Mouse (Mus musculus) limb, embryonic 11.5 days (tissue): ENCODE measurements at regions not wholly inside any gene's neighbourhood (a gene's known extent, or its start where the extent isn't known, plus 50 kb on each side); places are given as distances from the start of the nearest gene placed in this dataset.

ENCODE experiments used
- ATAC-seq: fragments of 200-750 bp; cut with Nextera tagmentation; 2 replicates; pipeline ENCODE4 v1.8.0; 2017; ENCODE audit warnings: low read depth; ENCODE audit not compliant: insufficient number of reproducible peaks, low FRiP score, low TSS enrichment
- DNase-seq: peaks from one replicate; pipeline ENCODE4 v3.0.0-alpha.2; 2015; ENCODE audit warnings: low spot score
- H3K27ac ChIP-seq: fragments of 300-500 bp; sonication (generic); replicated peaks from 2 replicates; pipeline ENCODE4 v1.5.1; 2014; ENCODE audit warnings: low read depth, mild to moderate bottlenecking, low read length
- H3K27me3 ChIP-seq: fragments of 300-500 bp; sonication (generic); 2 replicates; pipeline ENCODE4 v1.6.1; 2014; ENCODE audit warnings: mild to moderate bottlenecking, low read length, mixed read lengths; ENCODE audit not compliant: control insufficient read depth, insufficient read depth
- H3K36me3 ChIP-seq: fragments of 300-500 bp; sonication (generic); 2 replicates; pipeline ENCODE4 v1.6.1; 2014; ENCODE audit warnings: mild to moderate bottlenecking, low read length, moderate library complexity, mixed read lengths; ENCODE audit not compliant: control insufficient read depth, insufficient read depth
- H3K4me1 ChIP-seq: fragments of 300-500 bp; sonication (generic); 2 replicates; pipeline ENCODE4 v1.6.1; 2014; ENCODE audit warnings: low read length, mixed read lengths; ENCODE audit not compliant: control insufficient read depth, insufficient read depth
- H3K4me2 ChIP-seq: fragments of 300-500 bp; sonication (generic); 2 replicates; pipeline ENCODE4 v1.6.1; 2014; ENCODE audit warnings: low read depth, mild to moderate bottlenecking, moderate library complexity; ENCODE audit not compliant: severe bottlenecking
- H3K4me3 ChIP-seq: fragments of 300-500 bp; sonication (generic); 2 replicates; pipeline ENCODE4 v1.5.1; 2014; ENCODE audit warnings: low read depth, low read length
- H3K9ac ChIP-seq: fragments of 300-500 bp; sonication (generic); 2 replicates; pipeline ENCODE4 v1.6.1; 2014; ENCODE audit warnings: mild to moderate bottlenecking, low read length
- H3K9me3 ChIP-seq: fragments of 300-500 bp; sonication (generic); 2 replicates; pipeline ENCODE4 v1.6.1; 2016; ENCODE audit warnings: low read length; ENCODE audit not compliant: control insufficient read depth
- WGBS: fragments of 180-500 bp; shearing (Covaris S2); extraction: QIAGEN DNeasy Blood & Tissue Kit; methylation state at CpG from one replicate; pipeline ENCODE4 v1.1.7; 2014; 5-methylcytosine and 5-hydroxymethylcytosine counted together

GRCm38 (mm10) chr3:149993199-149993598 is 1002.8 kb upstream of the Adgrl2 start:
- Histone ChIP-seq H3K9ac (no peak overlapping the region), H3K27ac (no peak overlapping the region), H3K4me1 (no peaks in the 10 kb centered on the region), H3K27me3 (no peaks in the 10 kb centered on the region), H3K9me3 (no peaks in the 10 kb centered on the region), H3K4me3 (no peak overlapping the region), H3K36me3 (no peaks in the 10 kb centered on the region), H3K4me2 (no peak overlapping the region)
- ATAC-seq (no peak), DNase-seq (peak; percentile 47)
- WGBS, result 59% methylated on average over 4 of the region's 4 CpGs

GRCm38 (mm10) chr3:149987801-149988200 is 997.4 kb upstream of the Adgrl2 start:
- no peak overlapping the region for H3K9ac ChIP-seq
- no peak for ATAC-seq
- H3K9me3 ChIP-seq, result no peaks in the 10 kb centered on the region
- H3K4me2 ChIP-seq, result no peak overlapping the region
- no peak for DNase-seq
- no peak overlapping the region for H3K4me3 ChIP-seq
- H3K27ac ChIP-seq, result no peak overlapping the region
- H3K36me3 ChIP-seq, result no peaks in the 10 kb centered on the region
- no peaks in the 10 kb centered on the region for H3K27me3 ChIP-seq
- WGBS, result 93% methylated on average over 1 of the region's 1 CpGs
- H3K4me1 ChIP-seq, result no peaks in the 10 kb centered on the region

- WGBS, result 51% methylated on average over 2 of the region's 2 CpGs
Measured at GRCm38 (mm10) chr3:149956993-149957392, 966.6 kb upstream of the Adgrl2 start.

GRCm38 (mm10) chr3:149936197-149936596 is 945.8 kb upstream of the Adgrl2 start:
- Histone ChIP-seq H3K27ac (no peak overlapping the region), H3K9me3 (no peaks in the 10 kb centered on the region), H3K4me1 (no peaks in the 10 kb centered on the region), H3K27me3 (no peaks in the 10 kb centered on the region), H3K4me3 (no peak overlapping the region), H3K4me2 (no peak overlapping the region), H3K36me3 (no peaks in the 10 kb centered on the region), H3K9ac (no peak overlapping the region)
- ATAC-seq, result no peak
- WGBS, result 88% methylated on average over 9 of the region's 9 CpGs
- no peak for DNase-seq

More at GRCm38 (mm10) chr3:149956993-149957392, 966.6 kb upstream of the Adgrl2 start:
- DNase-seq, result no peak
- no peaks in the 10 kb centered on the region for H3K36me3 ChIP-seq
- no peaks in the 10 kb centered on the region for H3K27me3 ChIP-seq
- ATAC-seq, result no peak
- no peaks in the 10 kb centered on the region for H3K9me3 ChIP-seq
- no peaks in the 10 kb centered on the region for H3K4me1 ChIP-seq
- H3K4me3 ChIP-seq, result no peak overlapping the region
- no peak overlapping the region for H3K4me2 ChIP-seq
- H3K9ac ChIP-seq, result no peak overlapping the region
- H3K27ac ChIP-seq, result no peak overlapping the region

- Histone ChIP-seq H3K36me3 (no peaks in the 10 kb centered on the region), H3K27me3 (no peaks in the 10 kb centered on the region), H3K27ac (no peak overlapping the region), H3K4me3 (no peak overlapping the region), H3K4me1 (no peaks in the 10 kb centered on the region), H3K9ac (no peak overlapping the region), H3K9me3 (no peaks in the 10 kb centered on the region), H3K4me2 (no peak overlapping the region)
- DNase-seq (no peak), ATAC-seq (no peak)
- whole genome bisulfite sequencing, result 57% methylated on average over 4 of the region's 4 CpGs
Measured at GRCm38 (mm10) chr3:149934832-149935231, 944.5 kb upstream of the Adgrl2 start.

GRCm38 (mm10) chr3:149928456-149929360 is 938.4 kb upstream of the Adgrl2 start:
- no peaks in the 10 kb centered on the region for H3K4me1 ChIP-seq
- H3K36me3 ChIP-seq, result no peaks in the 10 kb centered on the region
- H3K27ac ChIP-seq, result no peak overlapping the region
- H3K27me3 ChIP-seq, result no peaks in the 10 kb centered on the region
- DNase-seq (no peak), ATAC-seq (no peak)
- no peak overlapping the region for H3K4me2 ChIP-seq
- no peaks in the 10 kb centered on the region for H3K9me3 ChIP-seq
- 80% methylated on average over 10 of the region's 10 CpGs for WGBS
- no peak overlapping the region for H3K9ac ChIP-seq
- H3K4me3 ChIP-seq, result no peak overlapping the region

- Histone ChIP-seq H3K36me3 (no peaks in the 10 kb centered on the region), H3K9me3 (no peaks in the 10 kb centered on the region), H3K27me3 (no peaks in the 10 kb centered on the region), H3K4me1 (0 out of 2 replicates have a peak, but pooled peaks cover 3% of the 10 kb centered on the region), H3K27ac (no peak overlapping the region), H3K9ac (no peak overlapping the region), H3K4me2 (no peak overlapping the region), H3K4me3 (no peak overlapping the region)
- ATAC-seq (no peak), DNase-seq (no peak)
- WGBS, result 81% methylated on average over 2 of the region's 2 CpGs
Measured at GRCm38 (mm10) chr3:149920206-149920605, 929.9 kb upstream of the Adgrl2 start.

GRCm38 (mm10) chr3:149918201-149918600 is 927.8 kb upstream of the Adgrl2 start:
- ATAC-seq (no peak), DNase-seq (no peak)
- H3K4me2 ChIP-seq, result no peak overlapping the region
- H3K36me3 ChIP-seq, result no peaks in the 10 kb centered on the region
- no peaks in the 10 kb centered on the region for H3K27me3 ChIP-seq
- WGBS, result 38% methylated on average over 5 of the region's 5 CpGs
- H3K9ac ChIP-seq, result no peak overlapping the region
- no peak overlapping the region for H3K27ac ChIP-seq
- no peak overlapping the region for H3K4me3 ChIP-seq
- no peaks in the 10 kb centered on the region for H3K9me3 ChIP-seq
- 0 out of 2 replicates have a peak, but pooled peaks cover 3% of the 10 kb centered on the region for H3K4me1 ChIP-seq
